Mouse (Mus musculus) liver, postnatal 0 days (tissue): ENCODE data around the gene Lrrc46. TPM values are rescaled to one million over a fixed set of nuclear protein-coding genes. Genes with fewer than 3 reads are reported as not detected.

Experiments
- ATAC-seq: fragments of 200-750 bp; cut with Nextera tagmentation; 2 replicates; pipeline ENCODE4 v1.8.0; 2017; ENCODE audit warnings: mild to moderate bottlenecking, moderate library complexity
- DNase-seq: peaks from one replicate; pipeline ENCODE4 v3.0.0-alpha.2; 2016
- H3K27ac ChIP-seq: fragments of 300-500 bp; sonication (generic); 2 replicates; pipeline ENCODE4 v1.5.1; 2014; ENCODE audit warnings: antibody characterized with exemption, moderate library complexity, mild to moderate bottlenecking, low read depth
- H3K27me3 ChIP-seq: fragments of 300-500 bp; sonication (generic); 2 replicates; pipeline ENCODE4 v1.6.1; 2014; ENCODE audit warnings: low read length, control low read depth, mixed read lengths; ENCODE audit not compliant: insufficient read depth
- H3K36me3 ChIP-seq: fragments of 300-500 bp; sonication (generic); replicated peaks from 2 replicates; pipeline ENCODE4 v1.6.1; 2014; ENCODE audit warnings: mild to moderate bottlenecking, control low read depth, low read length, moderate library complexity, mixed read lengths; ENCODE audit not compliant: insufficient read depth
- H3K4me1 ChIP-seq: fragments of 300-500 bp; sonication (generic); 2 replicates; pipeline ENCODE4 v1.6.1; 2014; ENCODE audit warnings: antibody characterized with exemption, mild to moderate bottlenecking, control low read depth; ENCODE audit not compliant: insufficient read depth
- H3K4me2 ChIP-seq: fragments of 300-500 bp; sonication (generic); 2 replicates; pipeline ENCODE4 v1.6.1; 2014; ENCODE audit warnings: low read depth, mild to moderate bottlenecking, low read length, moderate library complexity, mixed read lengths
- H3K4me3 ChIP-seq: fragments of 300-500 bp; sonication (generic); 2 replicates; pipeline ENCODE4 v1.5.1; 2014; ENCODE audit warnings: low read depth, low read length
- H3K9ac ChIP-seq: fragments of 300-500 bp; sonication (generic); replicated peaks from 2 replicates; pipeline ENCODE4 v1.6.1; 2014; ENCODE audit warnings: mild to moderate bottlenecking, moderate library complexity
- H3K9me3 ChIP-seq: fragments of 300-500 bp; sonication (generic); 2 replicates; pipeline ENCODE4 v1.6.1; 2016; ENCODE audit warnings: mild to moderate bottlenecking, control low read depth, low read length, mixed read lengths
- CTCF ChIP-seq: sonication (generic); IDR thresholded peaks from 2 replicates; pipeline ENCODE4 v1.5.1; 2016; ENCODE audit warnings: antibody characterized with exemption, low read depth
- EP300 ChIP-seq: IDR thresholded peaks from 2 replicates; pipeline ENCODE4 v1.6.1; 2016; ENCODE audit warnings: antibody characterized with exemption, low read depth, mild to moderate bottlenecking
- WGBS: fragments of 180-500 bp; shearing (Covaris S2); extraction: QIAGEN DNeasy Blood & Tissue Kit; methylation state at CpG from one replicate; pipeline ENCODE4 v1.1.7; 2014; ENCODE audit not compliant: insufficient replicate concordance; 5-methylcytosine and 5-hydroxymethylcytosine counted together
- polyA plus RNA-seq: library from polyadenylated mRNA; unstranded; fragments of >200 nt; fragmentation: Nextera tagmentation; extraction: Ambion mirVana; gene quantifications from 2 replicates; pipeline ENCODE4 v1.2.1, GENCODE M21; 2015

Gene Lrrc46
- polyA plus RNA-seq, 1 experiment from 2014 or later: 0.73 TPM

DNA sequence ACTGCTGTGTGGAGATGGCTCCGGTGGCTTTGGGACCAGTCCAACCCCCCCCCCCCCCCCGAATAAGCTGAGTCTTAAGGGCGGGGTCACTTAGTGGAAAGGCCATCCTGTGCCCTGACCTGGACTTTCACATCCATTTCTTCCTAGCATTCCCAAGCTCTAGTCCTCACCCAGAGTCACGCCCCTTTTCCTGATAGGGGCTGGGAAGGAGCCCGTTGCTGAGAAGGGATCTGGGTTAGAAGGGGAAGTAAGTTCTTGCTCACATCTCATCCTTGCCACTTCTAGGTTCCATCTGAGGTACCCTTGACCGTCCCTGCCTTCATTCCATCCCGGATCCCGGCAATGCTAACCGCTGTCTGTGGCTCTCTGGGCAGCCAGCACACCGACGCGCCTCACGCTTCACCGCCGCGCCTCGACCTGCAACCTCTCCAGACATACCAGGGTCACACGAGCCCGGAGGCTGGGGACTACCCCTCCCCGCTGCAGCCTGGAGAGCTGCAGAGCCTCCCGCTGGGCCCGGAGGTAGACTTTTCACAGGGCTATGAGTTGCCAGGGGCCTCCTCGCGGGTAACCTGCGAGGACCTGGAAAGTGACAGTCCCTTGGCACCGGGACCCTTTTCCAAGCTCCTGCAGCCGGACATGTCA, 20.0 kb downstream of the Lrrc46 start:
- H3K36me3 ChIP-seq: no peaks in the 10 kb centered on the region
- peaks cover 20% of the 10 kb centered on the region for H3K4me1 ChIP-seq
- WGBS: 3% methylated on average over 27 of the region's 27 CpGs
- no peak for TF ChIP-seq EP300
- no peak for TF ChIP-seq CTCF
- no peaks in the 10 kb centered on the region for H3K9me3 ChIP-seq
- peaks cover 85% of the 10 kb centered on the region for H3K27me3 ChIP-seq
- H3K27ac ChIP-seq: no peak overlapping the region
- H3K4me3 ChIP-seq: peak overlapping the region; percentile 56
- ATAC-seq (0 out of 2 replicates have a peak, but pooled peaks have one; percentile 6), DNase-seq (no peak)
- no peak overlapping the region for H3K9ac ChIP-seq
- peak overlapping the region; percentile 88 for H3K4me2 ChIP-seq

GRCm38 (mm10) chr11:97019345-97019708, 21.9 kb downstream of the Lrrc46 start:
- no peak for TF ChIP-seq CTCF
- TF ChIP-seq EP300: no peak
- no peak for DNase-seq
- H3K4me3 ChIP-seq: 0 out of 2 replicates have a peak overlapping the region, but pooled peaks have one; percentile 32
- H3K27ac ChIP-seq: no peak overlapping the region
- H3K27me3 ChIP-seq: peaks cover 96% of the 10 kb centered on the region
- no peak for ATAC-seq
- no peaks in the 10 kb centered on the region for H3K36me3 ChIP-seq
- H3K9me3 ChIP-seq: no peaks in the 10 kb centered on the region
- H3K4me1 ChIP-seq: peaks cover 15% of the 10 kb centered on the region
- WGBS: 8% methylated on average over 13 of the region's 13 CpGs
- no peak overlapping the region for H3K9ac ChIP-seq
- peak overlapping the region; percentile 56; the same call in 1 of the 2 replicates for H3K4me2 ChIP-seq

GRCm38 (mm10) chr11:97018583-97019344, 22.4 kb downstream of the Lrrc46 start:
- Histone ChIP-seq H3K9me3 (no peaks in the 10 kb centered on the region), H3K9ac (no peak overlapping the region), H3K36me3 (no peaks in the 10 kb centered on the region), H3K27ac (no peak overlapping the region), H3K4me3 (peak overlapping the region; percentile 32), H3K27me3 (peaks cover 95% of the 10 kb centered on the region), H3K4me1 (peaks cover 15% of the 10 kb centered on the region), H3K4me2 (peak overlapping the region; percentile 56)
- ATAC-seq (no peak), DNase-seq (no peak)
- TF ChIP-seq EP300: no peak
- no peak for TF ChIP-seq CTCF
- WGBS: under 1% methylated on average over 60 of the region's 68 CpGs

GRCm38 (mm10) chr11:97017696-97018582, 23.3 kb downstream of the Lrrc46 start:
- Histone ChIP-seq H3K4me3 (peak overlapping the region; percentile 32), H3K27ac (no peak overlapping the region), H3K9me3 (no peaks in the 10 kb centered on the region), H3K27me3 (peaks cover 93% of the 10 kb centered on the region), H3K4me2 (peak overlapping the region; percentile 56), H3K36me3 (no peaks in the 10 kb centered on the region), H3K9ac (no peak overlapping the region), H3K4me1 (peaks cover 15% of the 10 kb centered on the region)
- no peak for DNase-seq
- ATAC-seq: no peak
- TF ChIP-seq EP300: no peak
- TF ChIP-seq CTCF: no peak
- WGBS: 2% methylated on average over 36 of the region's 36 CpGs

- Histone ChIP-seq H3K27ac (no peak within 1 kb of the TSS), H3K4me2 (no peak within 1 kb of the TSS), H3K9ac (no peak within 1 kb of the TSS), H3K9me3 (no peaks in the 10 kb centered on the region), H3K36me3 (no peaks in the 10 kb centered on the region), H3K4me1 (no peaks in the 10 kb centered on the region), H3K4me3 (no peak within 1 kb of the TSS), H3K27me3 (peaks cover 58% of the 10 kb centered on the region)
- WGBS: 41% methylated on average over 8 of the region's 8 CpGs
- TF ChIP-seq EP300: no peak
- TF ChIP-seq CTCF: no peak
- DNase-seq (no peak), ATAC-seq (no peak)
These were observed 28.0 kb downstream of the Lrrc46 start, which contains the start of gene Sp6 for GRCm38 (mm10) chr11:97013121-97013670. Gene Sp6, plus strand, starts transcription at chr11:97013394.
